Mouse (Mus musculus) heart, embryonic 15.5 days (tissue): ENCODE data around the gene Ddx19b. TPM values are rescaled to one million over a fixed set of nuclear protein-coding genes. Genes with fewer than 3 reads are reported as not detected.
"Not testable (repeated sequence)": the region's sequence is repeated elsewhere in the genome, so short reads cannot be mapped to it uniquely, and the experiment has no call there.

Experiments
- ATAC-seq: fragments of 200-750 bp; cut with Nextera tagmentation; replicated peaks from 2 replicates; pipeline ENCODE4 v1.8.0; 2017; ENCODE audit warnings: low read depth, moderate TSS enrichment; ENCODE audit not compliant: insufficient number of reproducible peaks, insufficient read depth, low FRiP score
- H3K27ac ChIP-seq: fragments of 300-500 bp; sonication (generic); 2 replicates; pipeline ENCODE4 v1.5.1; 2015; ENCODE audit warnings: mild to moderate bottlenecking, inconsistent platforms
- H3K27me3 ChIP-seq: fragments of 300-500 bp; sonication (generic); 2 replicates; pipeline ENCODE4 v1.6.1; 2015; ENCODE audit warnings: inconsistent platforms
- H3K36me3 ChIP-seq: fragments of 300-500 bp; sonication (generic); 2 replicates; pipeline ENCODE4 v1.6.1; 2015; ENCODE audit warnings: mild to moderate bottlenecking, inconsistent platforms
- H3K4me1 ChIP-seq: fragments of 300-500 bp; sonication (generic); replicated peaks from 2 replicates; pipeline ENCODE4 v1.6.1; 2015; ENCODE audit warnings: inconsistent platforms
- H3K4me2 ChIP-seq: fragments of 300-500 bp; sonication (generic); 2 replicates; pipeline ENCODE4 v1.6.1; 2015; ENCODE audit warnings: inconsistent platforms, mild to moderate bottlenecking, moderate library complexity
- H3K4me3 ChIP-seq: fragments of 300-500 bp; sonication (generic); 2 replicates; pipeline ENCODE4 v1.5.1; 2015; ENCODE audit warnings: mild to moderate bottlenecking, inconsistent platforms
- H3K9ac ChIP-seq: fragments of 300-500 bp; sonication (generic); 2 replicates; pipeline ENCODE4 v1.6.1; 2015; ENCODE audit warnings: mild to moderate bottlenecking, inconsistent platforms
- H3K9me3 ChIP-seq: fragments of 300-500 bp; sonication (generic); replicated peaks from 2 replicates; pipeline ENCODE4 v1.6.1; 2016; ENCODE audit warnings: inconsistent platforms
- WGBS: fragments of 180-500 bp; shearing (Covaris S2); methylation state at CpG from one replicate; pipeline ENCODE4 v1.1.7; 2015; ENCODE audit warnings: mixed read lengths; 5-methylcytosine and 5-hydroxymethylcytosine counted together
- microRNA-seq: library from miRNA; unstranded; fragments of <30 nt; microRNA quantifications from one replicate; pipeline ENCODE4, GENCODE M21; 2016
- polyA plus RNA-seq: library from polyadenylated mRNA; unstranded; fragments of >200 nt; fragmentation: Nextera tagmentation; extraction: Ambion mirVana; gene quantifications from 2 replicates; pipeline ENCODE4 v1.2.1, GENCODE M21; 2015

Gene Ddx19b
- polyA plus RNA-seq, 1 experiment from 2014 or later, result 3.3 TPM

GRCm38 (mm10) chr8:110959071-110959780, 72.3 kb downstream of the Ddx19b start:
- 92% methylated on average over 12 of the region's 12 CpGs for WGBS
- no peaks in the 10 kb centered on the region for H3K4me1 ChIP-seq

GRCm38 (mm10) chr8:110958553-110958952, 73.0 kb downstream of the Ddx19b start:
- not testable (repeated sequence) for H3K4me1 ChIP-seq, H3K27me3 ChIP-seq, H3K9ac ChIP-seq, H3K9me3 ChIP-seq, ATAC-seq, H3K27ac ChIP-seq, H3K4me2 ChIP-seq, H3K4me3 ChIP-seq
- H3K36me3 ChIP-seq, result peaks cover 22% of the 10 kb centered on the region
- 88% methylated on average over 7 of the region's 7 CpGs for WGBS

More at GRCm38 (mm10) chr8:110959071-110959780, 72.3 kb downstream of the Ddx19b start:
- no peak overlapping the region for H3K9ac ChIP-seq
- no peak for ATAC-seq
- H3K27me3 ChIP-seq, result no peaks in the 10 kb centered on the region
- no peak overlapping the region for H3K4me3 ChIP-seq
- H3K27ac ChIP-seq, result no peak overlapping the region
- peaks cover 22% of the 10 kb centered on the region for H3K36me3 ChIP-seq
- H3K9me3 ChIP-seq, result no peaks in the 10 kb centered on the region
- no peak overlapping the region for H3K4me2 ChIP-seq

- no peaks in the 10 kb centered on the region for H3K9me3 ChIP-seq
- 81% methylated on average over 5 of the region's 5 CpGs for WGBS
- no peaks in the 10 kb centered on the region for H3K27me3 ChIP-seq
- peaks cover 22% of the 10 kb centered on the region for H3K36me3 ChIP-seq
- ATAC-seq, result no peak
- no peak overlapping the region for H3K9ac ChIP-seq
- H3K4me3 ChIP-seq, result no peak overlapping the region
- H3K4me1 ChIP-seq, result no peaks in the 10 kb centered on the region
- no peak overlapping the region for H3K4me2 ChIP-seq
- no peak overlapping the region for H3K27ac ChIP-seq
Observed at GRCm38 (mm10) chr8:110958135-110958534, 73.4 kb downstream of the Ddx19b start.

GRCm38 (mm10) chr8:110957471-110957870, 74.1 kb downstream of the Ddx19b start:
- H3K9ac ChIP-seq, result no peak overlapping the region
- H3K27me3 ChIP-seq, result no peaks in the 10 kb centered on the region
- WGBS, result 82% methylated on average over 19 of the region's 19 CpGs
- no peak for ATAC-seq
- H3K4me3 ChIP-seq, result no peak overlapping the region
- peaks cover 15% of the 10 kb centered on the region for H3K36me3 ChIP-seq
- no peaks in the 10 kb centered on the region for H3K4me1 ChIP-seq
- H3K9me3 ChIP-seq, result no peaks in the 10 kb centered on the region
- H3K4me2 ChIP-seq, result no peak overlapping the region
- no peak overlapping the region for H3K27ac ChIP-seq

GRCm38 (mm10) chr8:110956619-110957450, 74.7 kb downstream of the Ddx19b start:
- Histone ChIP-seq H3K27me3 (no peaks in the 10 kb centered on the region), H3K27ac (no peak overlapping the region), H3K9ac (no peak overlapping the region), H3K4me2 (no peak overlapping the region), H3K4me3 (no peak overlapping the region), H3K36me3 (peaks cover 15% of the 10 kb centered on the region), H3K4me1 (no peaks in the 10 kb centered on the region), H3K9me3 (no peaks in the 10 kb centered on the region)
- WGBS, result 83% methylated on average over 15 of the region's 15 CpGs
- ATAC-seq, result no peak

GRCm38 (mm10) chr8:110954776-110955175, 76.8 kb downstream of the Ddx19b start:
- no peaks in the 10 kb centered on the region for H3K9me3 ChIP-seq
- no peaks in the 10 kb centered on the region for H3K4me1 ChIP-seq
- no peak for ATAC-seq
- H3K27me3 ChIP-seq, result no peaks in the 10 kb centered on the region
- peaks cover 9% of the 10 kb centered on the region for H3K36me3 ChIP-seq
- H3K4me3 ChIP-seq, result no peak overlapping the region
- H3K9ac ChIP-seq, result no peak overlapping the region
- H3K4me2 ChIP-seq, result no peak overlapping the region
- 76% methylated on average over 8 of the region's 8 CpGs for WGBS
- H3K27ac ChIP-seq, result no peak overlapping the region

Small RNA genes lying within 50 kb of the gene (microRNA-seq; reads per million reads assigned to microRNA genes)
- gene Gm24103 (not detected), gene Mir3473d (1.7 reads per million)

Other genes with a start within 250 kb of the Ddx19b start
- gene Il34, start 225.8 kb downstream of the Ddx19b start, polyA plus RNA-seq, result 0.94 and 1.6 TPM in 2 replicates
- gene Cog4, start 185.2 kb downstream of the Ddx19b start, polyA plus RNA-seq, result 53.9 and 60.1 TPM in 2 replicates
- gene Sf3b3, start 185.0 kb downstream of the Ddx19b start, polyA plus RNA-seq, result 65.1 and 85.4 TPM in 2 replicates
- gene Fuk, start 129.3 kb downstream of the Ddx19b start, polyA plus RNA-seq, result 4.8 and 7.1 TPM in 2 replicates
- gene St3gal2, start 111.8 kb downstream of the Ddx19b start, polyA plus RNA-seq, result 15.2 and 17.2 TPM in 2 replicates
- gene Ddx19a, start 34.0 kb downstream of the Ddx19b start, polyA plus RNA-seq, result 8.6 and 12.5 TPM in 2 replicates
- gene Aars, start 1.4 kb upstream of the Ddx19b start, polyA plus RNA-seq, result 28.5 and 37.9 TPM in 2 replicates
- gene Exosc6, start 24.6 kb upstream of the Ddx19b start, polyA plus RNA-seq, result 4.1 and 11.9 TPM in 2 replicates
- not detected in 2 replicates for gene Clec18a, start 60.7 kb upstream of the Ddx19b start, polyA plus RNA-seq
- gene Pdpr, start 62.9 kb upstream of the Ddx19b start, polyA plus RNA-seq, result 10.2 and 11.9 TPM in 2 replicates
- 50.8 and 64.1 TPM in 2 replicates for gene Glg1, start 227.5 kb upstream of the Ddx19b start, polyA plus RNA-seq